Mouse (Mus musculus) left cerebral cortex, adult 2 months (tissue): ENCODE measurements around the gene Nlrc3. TPM values are rescaled to one million over a fixed set of nuclear protein-coding genes. Genes with fewer than 3 reads are reported as not detected.
A peak's percentile ranks its signal among the peaks of the same experiment; 100 is the strongest.

Source experiments
- DNase-seq, 2 experiments: peaks; one replicate each; pipeline ENCODE4 v3.0.0; 2021 to 2022; ENCODE audit warnings: low spot score in 2 of 2, mixed read lengths in 1 of 2; ENCODE audit errors: extremely low spot score in 1 of 2
- H3K27ac ChIP-seq: fragments of 200-600 bp; 2 replicates; pipeline ENCODE4 v1.8.1; 2022
- H3K4me3 ChIP-seq: fragments of 200-600 bp; 2 replicates; pipeline ENCODE4 v1.8.1; 2022
- CTCF ChIP-seq: fragments of 200-600 bp; IDR thresholded peaks from 2 replicates; pipeline ENCODE4 v1.8.1; 2022; ENCODE audit warnings: antibody characterized with exemption, mild to moderate bottlenecking, moderate library complexity
- intact Hi-C: fragments of 180-260 bp; cut with DNase I; formaldehyde crosslinking; loops from one replicate; pipeline ENCODE4 v1.15.1; 2025
- microRNA-seq, 2 experiments: library from miRNA; unstranded; fragments of <30 nt; microRNA quantifications; one replicate each; pipeline ENCODE4 v1.2.0; 2021
- total RNA-seq, 2 experiments: library from RNA; stranded (reverse); gene quantifications; 2 replicates each; pipeline ENCODE4 v1.2.3; 2021

Nlrc3 gene
- total RNA-seq, 2 experiments from 2014 or later: 2.5 to 2.8 TPM

DNA sequence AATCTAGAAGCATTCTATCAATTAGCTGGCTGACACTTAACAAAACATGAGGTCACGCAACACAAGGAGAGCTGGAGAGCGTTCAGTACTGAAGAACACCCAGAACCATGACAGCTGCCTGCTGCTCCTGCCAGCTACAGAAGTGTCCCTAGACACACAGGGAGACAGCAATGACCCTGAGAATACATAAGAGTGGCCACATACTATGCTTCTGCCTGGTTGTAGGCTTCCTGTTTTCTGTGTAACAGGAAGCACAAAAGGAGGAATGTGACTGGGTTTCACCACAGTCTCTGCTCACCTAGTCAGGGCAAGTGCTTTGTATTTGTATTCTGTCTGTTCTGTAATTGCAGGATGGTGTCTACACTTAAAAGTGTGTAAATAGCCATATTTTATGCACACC lies 55.7 kb downstream of the Nlrc3 start:
- Histone ChIP-seq H3K4me3 (no peak overlapping the region), H3K27ac (no peak overlapping the region)
- intact Hi-C loops: no loop called here
- TF ChIP-seq CTCF: no peak
- DNase-seq: no peak

- H3K27ac ChIP-seq: peak overlapping the region; percentile 88
- H3K4me3 ChIP-seq: peak overlapping the region; percentile 68
- intact Hi-C loops: loop anchor here (2.0 to 5.0 kb wide), 2 partner anchors 62 to 93 kb away; partner anchors contain the start of genes Slx4 and Zfp174
- no peak for DNase-seq
- no peak for TF ChIP-seq CTCF
These were observed 67.3 kb downstream of the Nlrc3 start for GRCm38 (mm10) chr16:3909118-3909517.

DNA sequence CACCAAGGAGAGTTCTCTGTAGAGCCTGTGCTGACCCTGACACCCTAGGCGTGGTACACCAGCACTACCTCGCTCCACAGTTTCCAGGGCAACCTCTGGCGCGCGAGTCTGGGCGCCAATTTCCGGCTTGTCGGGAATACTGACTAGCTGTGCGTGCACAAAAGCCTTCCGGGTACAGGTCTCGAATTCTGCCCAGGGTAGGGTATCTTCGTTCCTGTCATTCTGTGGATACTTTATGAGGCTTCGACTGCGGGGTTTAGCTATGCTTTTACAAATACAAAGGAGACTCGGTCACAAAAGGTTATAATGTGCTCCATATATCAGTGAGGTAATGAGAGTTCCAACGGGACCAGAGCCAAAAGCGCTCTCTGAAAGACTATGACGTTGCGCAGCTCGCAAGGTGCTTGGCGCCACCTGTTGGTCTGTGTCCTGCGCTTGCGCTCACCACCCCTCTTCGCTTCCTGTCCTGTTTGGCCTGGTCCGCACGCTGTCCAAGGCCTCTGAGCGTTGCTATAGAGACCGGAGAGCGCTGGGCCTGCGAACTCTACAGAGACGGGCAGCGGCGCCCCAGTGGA lies 67.8 kb downstream of the Nlrc3 start, which contains the start of the genes 1700037C18Rik and Cluap1:
Gene 1700037C18Rik, minus strand, starts transcription at position 153 of the 575 bp plus-strand sequence.
Gene Cluap1, plus strand, starts transcription at position 265 of the 575 bp plus-strand sequence.
- TF ChIP-seq CTCF: peak; percentile 67
- DNase-seq: peak; percentile 91 to 93
- peak within 1 kb of the TSS; percentile 88 for H3K27ac ChIP-seq
- H3K4me3 ChIP-seq: peak within 1 kb of the TSS; percentile 68
- intact Hi-C loops: loop anchor here (1.0 to 5.0 kb wide), 3 partner anchors 24 to 94 kb away; partner anchors contain the start of genes Gm20695, Slx4, Zfp174 and Zfp597

GRCm38 (mm10) chr16:3907471-3907870 lies 69.0 kb downstream of the Nlrc3 start:
- no peak for DNase-seq
- intact Hi-C loops: loop anchor here (5.0 kb wide), 1 partner anchor 95 kb away; the partner anchor contains the start of gene Slx4
- Histone ChIP-seq H3K27ac (no peak overlapping the region), H3K4me3 (no peak overlapping the region)
- TF ChIP-seq CTCF: no peak

- no peak for DNase-seq
- H3K27ac ChIP-seq: no peak overlapping the region
- no peak for TF ChIP-seq CTCF
- H3K4me3 ChIP-seq: no peak overlapping the region
- intact Hi-C loops: no loop called here
These were observed 79.9 kb downstream of the Nlrc3 start for GRCm38 (mm10) chr16:3896553-3896952.

DNA sequence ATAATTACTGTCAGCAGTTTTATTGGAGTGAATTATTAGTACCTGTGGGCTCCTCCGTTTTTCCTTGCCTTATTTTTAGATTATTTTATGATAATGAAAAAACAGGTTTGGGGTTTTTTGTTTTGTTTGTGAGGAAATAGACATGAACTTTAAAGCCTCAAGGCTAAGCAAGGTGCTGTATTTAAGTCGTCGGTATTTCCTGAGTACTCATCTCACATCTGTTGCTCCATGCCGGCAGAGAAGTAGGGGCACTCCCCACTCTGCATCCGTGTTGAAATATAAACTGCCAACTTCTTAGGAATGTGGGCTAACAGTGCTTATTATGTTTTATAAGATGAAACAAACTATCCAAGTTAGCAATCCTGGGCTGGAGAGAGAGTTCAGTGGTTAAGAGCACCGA lies 80.4 kb downstream of the Nlrc3 start:
- no peak for TF ChIP-seq CTCF
- H3K4me3 ChIP-seq: no peak overlapping the region
- intact Hi-C loops: no loop called here
- no peak for DNase-seq
- no peak overlapping the region for H3K27ac ChIP-seq

- no peak for DNase-seq
- TF ChIP-seq CTCF: no peak
- H3K27ac ChIP-seq: peak overlapping the region; percentile 4; the same call in 1 of the 2 replicates
- intact Hi-C loops: no loop called here
- H3K4me3 ChIP-seq: no peak overlapping the region
These were observed 81.1 kb downstream of the Nlrc3 start for GRCm38 (mm10) chr16:3895173-3895792.

Small RNA genes lying within 50 kb of the gene (microRNA-seq; reads per million reads assigned to microRNA genes)
- gene Gm23493: 0 reads per million in 2 experiments

Other genes with a start within 250 kb of the Nlrc3 start
- gene Zfp263, start 232.5 kb downstream of the Nlrc3 start, total RNA-seq: 10 to 100 TPM; 18.5 to 18.7 TPM
- gene Olfr15, start 145.8 kb downstream of the Nlrc3 start, total RNA-seq: not detected
- 1 to 10 TPM; 4.0 to 5.0 TPM for gene Zfp174, start 129.4 kb downstream of the Nlrc3 start, total RNA-seq
- 100 to 1,000 TPM; 107 to 119 TPM for gene Naa60, start 104.3 kb downstream of the Nlrc3 start, total RNA-seq
- gene Zfp597, start 92.1 kb downstream of the Nlrc3 start, total RNA-seq: 10 to 100 TPM; 26.4 to 28.9 TPM
- gene Gm20695, start 92.0 kb downstream of the Nlrc3 start, total RNA-seq: 1 to 10 TPM in 1 of 2 experiments, not detected in 1; 1.2 TPM
- 1 to 10 TPM; 5.4 to 8.2 TPM for gene 1700037C18Rik, start 67.9 kb downstream of the Nlrc3 start, total RNA-seq
- gene Cluap1, start 67.8 kb downstream of the Nlrc3 start, total RNA-seq: 10 to 100 TPM; 28.1 to 31.6 TPM
- 10 to 100 TPM; 50.4 to 54.7 TPM for gene Slx4, start 27.1 kb upstream of the Nlrc3 start, total RNA-seq
- not detected for gene Dnase1, start 60.3 kb upstream of the Nlrc3 start, total RNA-seq
- 10 to 100 TPM; 70.7 to 74.7 TPM for gene Trap1, start 101.2 kb upstream of the Nlrc3 start, total RNA-seq
- gene Crebbp, start 237.4 kb upstream of the Nlrc3 start, total RNA-seq: 10 to 100 TPM; 91.5 to 92.3 TPM